Mouse (Mus musculus) midbrain, embryonic 11.5 days (tissue): ENCODE results near the gene Rbpms2. TPM values are rescaled to one million over a fixed set of nuclear protein-coding genes. Genes with fewer than 3 reads are reported as not detected.

Experiments used
- ATAC-seq: fragments of 200-750 bp; cut with Nextera tagmentation; 2 replicates; pipeline ENCODE4 v1.8.0; 2017; ENCODE audit warnings: moderate TSS enrichment, moderate library complexity; ENCODE audit not compliant: low FRiP score
- DNase-seq: peaks from one replicate; pipeline ENCODE4 v3.0.0; 2015; ENCODE audit warnings: low spot score; ENCODE audit errors: missing footprints
- H3K27ac ChIP-seq: fragments of 300-500 bp; sonication (generic); 2 replicates; pipeline ENCODE4 v1.5.1; 2014; ENCODE audit warnings: low read depth, low read length
- H3K27me3 ChIP-seq: fragments of 300-500 bp; sonication (generic); 2 replicates; pipeline ENCODE4 v1.6.1; 2014; ENCODE audit warnings: mild to moderate bottlenecking, low read length, moderate library complexity, mixed read lengths; ENCODE audit not compliant: control insufficient read depth, insufficient read depth
- H3K36me3 ChIP-seq: fragments of 300-500 bp; sonication (generic); 2 replicates; pipeline ENCODE4 v1.6.1; 2014; ENCODE audit warnings: mild to moderate bottlenecking, low read length, moderate library complexity, mixed read lengths; ENCODE audit not compliant: control insufficient read depth, insufficient read depth
- H3K4me1 ChIP-seq: fragments of 300-500 bp; sonication (generic); 2 replicates; pipeline ENCODE4 v1.6.1; 2014; ENCODE audit warnings: low read length; ENCODE audit not compliant: control insufficient read depth, insufficient read depth
- H3K4me2 ChIP-seq: fragments of 300-500 bp; sonication (generic); 2 replicates; pipeline ENCODE4 v1.6.1; 2014; ENCODE audit warnings: mild to moderate bottlenecking, moderate library complexity
- H3K4me3 ChIP-seq: fragments of 300-500 bp; sonication (generic); 2 replicates; pipeline ENCODE4 v1.5.1; 2014; ENCODE audit warnings: low read depth, low read length
- H3K9ac ChIP-seq: fragments of 300-500 bp; sonication (generic); 2 replicates; pipeline ENCODE4 v1.6.1; 2014; ENCODE audit warnings: low read length
- H3K9me3 ChIP-seq: fragments of 300-500 bp; sonication (generic); 2 replicates; pipeline ENCODE4 v1.6.1; 2016; ENCODE audit warnings: low read length; ENCODE audit not compliant: control insufficient read depth
- WGBS: fragments of 180-500 bp; shearing (Covaris S2); extraction: QIAGEN DNeasy Blood & Tissue Kit; methylation state at CpG from one replicate; pipeline ENCODE4 v1.1.7; 2014; 5-methylcytosine and 5-hydroxymethylcytosine counted together
- polyA plus RNA-seq: library from polyadenylated mRNA; unstranded; fragments of >200 nt; fragmentation: Nextera tagmentation; extraction: Ambion mirVana; gene quantifications from 2 replicates; pipeline ENCODE4 v1.2.1, GENCODE M21; 2014

Rbpms2 gene
- polyA plus RNA-seq, result 19.7 and 24.0 TPM in 2 replicates

- no peak for ATAC-seq
- Histone ChIP-seq H3K27ac (no peak within 1 kb of the TSS), H3K27me3 (peaks cover 30% of the 10 kb centered on the region), H3K4me1 (peaks cover 19% of the 10 kb centered on the region), H3K36me3 (no peaks in the 10 kb centered on the region), H3K4me2 (peak within 1 kb of the TSS; percentile 90), H3K9ac (peak within 1 kb of the TSS; percentile 75), H3K4me3 (peak within 1 kb of the TSS; percentile 63), H3K9me3 (no peaks in the 10 kb centered on the region)
- WGBS, result 1% methylated on average over 37 of the region's 40 CpGs
- peak; percentile 95 for DNase-seq
Measured at GRCm38 (mm10) chr9:65629025-65629766, at the start of gene Rbpms2. Gene Rbpms2 (plus strand): TSS chr9:65629648.

- peak; percentile 94 for ATAC-seq
- H3K4me1 ChIP-seq, result peaks cover 21% of the 10 kb centered on the region
- WGBS, result under 1% methylated on average over 37 of the region's 45 CpGs
Measured at GRCm38 (mm10) chr9:65579781-65580371, 49.6 kb upstream of the Rbpms2 start, which contains the start of gene Plekho2. Gene Plekho2 (minus strand): TSS chr9:65580040.

GRCm38 (mm10) chr9:65580401-65581256 lies 48.8 kb upstream of the Rbpms2 start:
- Histone ChIP-seq H3K27me3 (no peaks in the 10 kb centered on the region), H3K27ac (peak overlapping the region; percentile 67), H3K4me3 (peak overlapping the region; percentile 53), H3K36me3 (no peaks in the 10 kb centered on the region), H3K4me1 (peaks cover 21% of the 10 kb centered on the region), H3K4me2 (peak overlapping the region; percentile 54), H3K9ac (peak overlapping the region; percentile 47), H3K9me3 (no peaks in the 10 kb centered on the region)
- peak; percentile 96 for DNase-seq
- peak; percentile 85 for ATAC-seq
- WGBS, result 9% methylated on average over 20 of the region's 29 CpGs

More at GRCm38 (mm10) chr9:65579781-65580371, 49.6 kb upstream of the Rbpms2 start, which contains the start of gene Plekho2:
- H3K4me2 ChIP-seq, result peak within 1 kb of the TSS; percentile 73
- peak within 1 kb of the TSS; percentile 73 for H3K9ac ChIP-seq
- peak within 1 kb of the TSS; percentile 53 for H3K4me3 ChIP-seq
- no peaks in the 10 kb centered on the region for H3K36me3 ChIP-seq
- H3K27me3 ChIP-seq, result no peaks in the 10 kb centered on the region
- peak; percentile 100 for DNase-seq
- no peaks in the 10 kb centered on the region for H3K9me3 ChIP-seq
- H3K27ac ChIP-seq, result peak within 1 kb of the TSS; percentile 67

- Histone ChIP-seq H3K9me3 (no peaks in the 10 kb centered on the region), H3K9ac (no peak overlapping the region), H3K36me3 (no peaks in the 10 kb centered on the region), H3K4me3 (no peak overlapping the region), H3K27ac (no peak overlapping the region), H3K27me3 (no peaks in the 10 kb centered on the region), H3K4me1 (peaks cover 17% of the 10 kb centered on the region), H3K4me2 (no peak overlapping the region)
- no peak for DNase-seq
- no peak for ATAC-seq
- WGBS, result 36% methylated on average over 8 of the region's 8 CpGs
Measured at GRCm38 (mm10) chr9:65583045-65583444, 46.4 kb upstream of the Rbpms2 start.

GRCm38 (mm10) chr9:65586406-65587269 lies 42.8 kb upstream of the Rbpms2 start, which contains the start of gene Pif1:
Gene Pif1 (plus strand): TSS chr9:65587160.
- H3K9me3 ChIP-seq, result no peaks in the 10 kb centered on the region
- H3K27ac ChIP-seq, result peak within 1 kb of the TSS; percentile 68
- no peaks in the 10 kb centered on the region for H3K27me3 ChIP-seq
- H3K36me3 ChIP-seq, result no peaks in the 10 kb centered on the region; the same call in 1 of the 2 replicates
- H3K4me2 ChIP-seq, result peak within 1 kb of the TSS; percentile 95
- H3K9ac ChIP-seq, result peak within 1 kb of the TSS; percentile 74
- 10% methylated on average over 28 of the region's 28 CpGs for WGBS
- peak within 1 kb of the TSS; percentile 69 for H3K4me3 ChIP-seq
- ATAC-seq, result peak; percentile 81
- H3K4me1 ChIP-seq, result peaks cover 16% of the 10 kb centered on the region
- peak; percentile 97 for DNase-seq

- H3K9me3 ChIP-seq, result no peaks in the 10 kb centered on the region
- H3K9ac ChIP-seq, result peak overlapping the region; percentile 74
- peak overlapping the region; percentile 95 for H3K4me2 ChIP-seq
- DNase-seq (no peak), ATAC-seq (no peak)
- peak overlapping the region; percentile 69 for H3K4me3 ChIP-seq
- no peaks in the 10 kb centered on the region for H3K27me3 ChIP-seq
- no peak overlapping the region for H3K27ac ChIP-seq
- H3K36me3 ChIP-seq, result peaks cover 3% of the 10 kb centered on the region; the same call in 1 of the 2 replicates
- H3K4me1 ChIP-seq, result peaks cover 16% of the 10 kb centered on the region
- 0% methylated on average over 6 of the region's 6 CpGs for WGBS
Measured at GRCm38 (mm10) chr9:65587270-65587572, 42.2 kb upstream of the Rbpms2 start.

- ATAC-seq (peak; percentile 54; the same call in 1 of the 2 replicates), DNase-seq (peak; percentile 93)
- H3K27me3 ChIP-seq, result no peaks in the 10 kb centered on the region
- under 1% methylated on average over 64 of the region's 64 CpGs for WGBS
- H3K4me2 ChIP-seq, result peak overlapping the region; percentile 95
- H3K9ac ChIP-seq, result peak overlapping the region; percentile 74
- H3K27ac ChIP-seq, result no peak overlapping the region
- peak overlapping the region; percentile 69 for H3K4me3 ChIP-seq
- peaks cover 16% of the 10 kb centered on the region for H3K4me1 ChIP-seq
- no peaks in the 10 kb centered on the region for H3K9me3 ChIP-seq
- peaks cover 3% of the 10 kb centered on the region; the same call in 1 of the 2 replicates for H3K36me3 ChIP-seq
Measured at GRCm38 (mm10) chr9:65587573-65588358, 41.7 kb upstream of the Rbpms2 start.
